Mouse (Mus musculus) erythroblast, embryonic 14.5 days (primary cell): Measurements from ENCODE around the gene Smg6. TPM values are rescaled to one million over a fixed set of nuclear protein-coding genes. Genes with fewer than 3 reads are reported as not detected.
A peak's percentile ranks its signal among the peaks of the same experiment; 100 is the strongest.

Experiments
- H3K27me3 ChIP-seq: 2 replicates; pipeline ENCODE4 v1.6.1; 2012; ENCODE audit warnings: inconsistent platforms; ENCODE audit not compliant: control insufficient read depth
- H3K36me3 ChIP-seq: 2 replicates; pipeline ENCODE4 v1.6.1; 2012; ENCODE audit warnings: mild to moderate bottlenecking, inconsistent platforms; ENCODE audit not compliant: control insufficient read depth
- H3K4me1 ChIP-seq: 2 replicates; pipeline ENCODE4 v1.6.1; 2012; ENCODE audit warnings: inconsistent platforms; ENCODE audit not compliant: control insufficient read depth
- H3K4me3 ChIP-seq: replicated peaks from 2 replicates; pipeline ENCODE3; 2012; ENCODE audit warnings: moderate library complexity, mild to moderate bottlenecking, inconsistent platforms
- H3K9me3 ChIP-seq: 2 replicates; pipeline ENCODE4 v1.6.1; 2012; ENCODE audit warnings: low read length, inconsistent platforms, mixed read lengths; ENCODE audit not compliant: control insufficient read depth
- GATA1 ChIP-seq: IDR thresholded peaks from 2 replicates; pipeline ENCODE4 v1.6.1; 2012; ENCODE audit warnings: low read length, inconsistent platforms, mixed read lengths
- TAL1 ChIP-seq: IDR thresholded peaks from 3 replicates; pipeline ENCODE4 v1.6.1; 2012; ENCODE audit warnings: low read length, inconsistent platforms, mixed read lengths
- polyA plus RNA-seq: library from polyadenylated mRNA; stranded (reverse); fragments of >175 nt; gene quantifications from 2 replicates; pipeline ENCODE4 v1.2.3, GENCODE M21; 2012

Gene Smg6
- polyA plus RNA-seq, 1 experiment = 3.1 TPM

- peaks cover 75% of the 10 kb centered on the region for H3K27me3 ChIP-seq
- no peaks in the 10 kb centered on the region for H3K36me3 ChIP-seq
- no peak overlapping the region for H3K4me3 ChIP-seq
- H3K9me3 ChIP-seq = peaks cover 14% of the 10 kb centered on the region; the same call in 1 of the 2 replicates
- TF ChIP-seq GATA1 (no peak), TAL1 (no peak)
- peaks cover 21% of the 10 kb centered on the region for H3K4me1 ChIP-seq
These were observed 273.2 kb downstream of the Smg6 start for GRCm38 (mm10) chr11:75198792-75199191.

- no peak overlapping the region for H3K4me3 ChIP-seq
- H3K27me3 ChIP-seq = peaks cover 65% of the 10 kb centered on the region
- H3K4me1 ChIP-seq = peaks cover 10% of the 10 kb centered on the region
- no peaks in the 10 kb centered on the region for H3K36me3 ChIP-seq
- TF ChIP-seq GATA1 (no peak), TAL1 (no peak)
- peaks cover 3% of the 10 kb centered on the region; the same call in 1 of the 2 replicates for H3K9me3 ChIP-seq
These were observed 274.3 kb downstream of the Smg6 start for GRCm38 (mm10) chr11:75199951-75200350.

- Histone ChIP-seq H3K27me3 (peaks cover 56% of the 10 kb centered on the region), H3K4me3 (no peak overlapping the region), H3K9me3 (no peaks in the 10 kb centered on the region), H3K36me3 (no peaks in the 10 kb centered on the region), H3K4me1 (peaks cover 11% of the 10 kb centered on the region)
- TF ChIP-seq GATA1 = no peak
- no peak for TF ChIP-seq TAL1
These were observed 275.3 kb downstream of the Smg6 start for GRCm38 (mm10) chr11:75200935-75201334.

- no peaks in the 10 kb centered on the region for H3K9me3 ChIP-seq
- peaks cover 12% of the 10 kb centered on the region for H3K4me1 ChIP-seq
- no peaks in the 10 kb centered on the region for H3K36me3 ChIP-seq
- H3K4me3 ChIP-seq = no peak overlapping the region
- peaks cover 48% of the 10 kb centered on the region for H3K27me3 ChIP-seq
- TF ChIP-seq GATA1 = no peak
- no peak for TF ChIP-seq TAL1
These were observed 276.1 kb downstream of the Smg6 start for GRCm38 (mm10) chr11:75201721-75202120.

- Histone ChIP-seq H3K36me3 (no peaks in the 10 kb centered on the region), H3K9me3 (no peaks in the 10 kb centered on the region), H3K4me1 (peaks cover 11% of the 10 kb centered on the region), H3K27me3 (peaks cover 26% of the 10 kb centered on the region), H3K4me3 (no peak overlapping the region)
- TF ChIP-seq GATA1 (no peak), TAL1 (no peak)
These were observed 278.3 kb downstream of the Smg6 start for GRCm38 (mm10) chr11:75203926-75204325.

- H3K9me3 ChIP-seq = no peaks in the 10 kb centered on the region
- TF ChIP-seq GATA1 (no peak), TAL1 (no peak)
- no peak overlapping the region for H3K4me3 ChIP-seq
- H3K4me1 ChIP-seq = peaks cover 16% of the 10 kb centered on the region
- H3K36me3 ChIP-seq = no peaks in the 10 kb centered on the region
- peaks cover 20% of the 10 kb centered on the region for H3K27me3 ChIP-seq
These were observed 278.8 kb downstream of the Smg6 start for GRCm38 (mm10) chr11:75204472-75204871.

GRCm38 (mm10) chr11:75206347-75206746, 280.7 kb downstream of the Smg6 start:
- no peak for TF ChIP-seq TAL1
- TF ChIP-seq GATA1 = no peak
- peaks cover 33% of the 10 kb centered on the region for H3K4me1 ChIP-seq
- no peaks in the 10 kb centered on the region for H3K9me3 ChIP-seq
- peaks cover 6% of the 10 kb centered on the region; the same call in 1 of the 2 replicates for H3K27me3 ChIP-seq
- no peaks in the 10 kb centered on the region for H3K36me3 ChIP-seq
- no peak overlapping the region for H3K4me3 ChIP-seq

GRCm38 (mm10) chr11:75209363-75209762, 283.7 kb downstream of the Smg6 start:
- Histone ChIP-seq H3K27me3 (peaks cover 11% of the 10 kb centered on the region), H3K9me3 (no peaks in the 10 kb centered on the region), H3K4me3 (no peak overlapping the region), H3K36me3 (no peaks in the 10 kb centered on the region), H3K4me1 (peaks cover 43% of the 10 kb centered on the region)
- TF ChIP-seq TAL1 (no peak), GATA1 (no peak)

- H3K27me3 ChIP-seq = peaks cover 17% of the 10 kb centered on the region
- no peaks in the 10 kb centered on the region for H3K9me3 ChIP-seq
- no peak for TF ChIP-seq TAL1
- no peak for TF ChIP-seq GATA1
- H3K36me3 ChIP-seq = no peaks in the 10 kb centered on the region
- peaks cover 43% of the 10 kb centered on the region for H3K4me1 ChIP-seq
- peak overlapping the region; percentile 27 for H3K4me3 ChIP-seq
These were observed 284.5 kb downstream of the Smg6 start for GRCm38 (mm10) chr11:75210093-75210492.

- Histone ChIP-seq H3K36me3 (no peaks in the 10 kb centered on the region), H3K4me1 (peaks cover 42% of the 10 kb centered on the region), H3K9me3 (no peaks in the 10 kb centered on the region), H3K27me3 (peaks cover 24% of the 10 kb centered on the region), H3K4me3 (no peak overlapping the region)
- TF ChIP-seq TAL1 (no peak), GATA1 (no peak)
These were observed 285.1 kb downstream of the Smg6 start for GRCm38 (mm10) chr11:75210755-75211154.
